Mouse (Mus musculus) liver, postnatal 0 days (tissue): ENCODE data around the gene Hsf5.

Experiments used
- CTCF ChIP-seq: sonication (generic); IDR thresholded peaks from 2 replicates; pipeline ENCODE4 v1.5.1; 2016; ENCODE audit warnings: antibody characterized with exemption, low read depth
- EP300 ChIP-seq: IDR thresholded peaks from 2 replicates; pipeline ENCODE4 v1.6.1; 2016; ENCODE audit warnings: antibody characterized with exemption, low read depth, mild to moderate bottlenecking

- TF ChIP-seq CTCF (no peak), EP300 (no peak)
Measured at GRCm38 (mm10) chr11:87609264-87609663, 7.7 kb upstream of the Hsf5 start.
